Mouse (Mus musculus): ENCODE measurements around the gene Zfp526. TPM values are rescaled to one million over a fixed set of nuclear protein-coding genes. Genes with fewer than 3 reads are reported as not detected.

Gene Zfp526
- 2.3 and 2.5 TPM in 2 replicates for polyA plus RNA-seq (2016; fragmentation: Nextera tagmentation; extraction: Ambion mirVana)

GRCm38 (mm10) chr7:25221102-25221883 lies at the start of gene Zfp526:
Gene Zfp526, plus strand, starts transcription at chr7:25221425.
- Histone ChIP-seq H3K27me3 (no peaks in the 10 kb centered on the region), H3K4me3 (peak within 1 kb of the TSS; percentile 65), H3K4me1 (peaks cover 34% of the 10 kb centered on the region), H3K27ac (replicated peaks) (peak within 1 kb of the TSS; percentile 86), H3K36me3 (peaks cover 26% of the 10 kb centered on the region), H3K9me3 (no peaks in the 10 kb centered on the region), H3K9ac (replicated peaks) (peak within 1 kb of the TSS; percentile 76), H3K4me2 (replicated peaks) (peak within 1 kb of the TSS; percentile 96)
- under 1% methylated on average over 44 of the region's 45 CpGs for WGBS
- peak; percentile 96 for ATAC-seq (ENCODE audit: low FRiP score, low read depth)

GRCm38 (mm10) chr7:25172669-25173068 lies 48.6 kb upstream of the Zfp526 start:
- peak overlapping the region; percentile 37 for H3K4me2 ChIP-seq (replicated peaks)
- WGBS: 33% methylated on average over 5 of the region's 5 CpGs
- no peaks in the 10 kb centered on the region for H3K9me3 ChIP-seq
- ATAC-seq (ENCODE audit: low FRiP score, low read depth): peak; percentile 32; the same call in 1 of the 2 replicates
- peak overlapping the region; percentile 28 for H3K9ac ChIP-seq (replicated peaks)
- peak overlapping the region; percentile 87 for H3K27ac ChIP-seq (replicated peaks)
- H3K27me3 ChIP-seq: peaks cover 30% of the 10 kb centered on the region
- no peaks in the 10 kb centered on the region for H3K36me3 ChIP-seq
- H3K4me3 ChIP-seq: no peak overlapping the region
- peaks cover 56% of the 10 kb centered on the region for H3K4me1 ChIP-seq

DNA sequence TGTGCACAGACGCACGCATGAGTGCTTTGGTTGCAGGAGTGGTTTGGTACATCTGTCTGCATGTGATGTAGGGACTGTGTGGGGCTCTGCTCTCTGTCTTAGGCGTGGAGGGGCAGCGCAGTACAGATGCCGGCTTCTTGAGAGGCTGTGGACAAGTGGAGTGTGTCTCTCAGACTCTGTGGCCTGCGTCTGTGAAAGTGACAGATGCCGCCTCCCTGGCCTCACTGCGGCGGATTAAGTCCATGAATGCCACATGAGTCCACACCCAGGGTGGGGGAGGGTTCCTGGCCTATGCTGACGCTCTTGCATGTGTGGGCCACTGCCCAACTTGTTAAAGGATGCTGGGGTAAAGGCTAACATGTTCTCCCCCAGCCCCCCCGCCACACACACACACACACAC lies 46.9 kb upstream of the Zfp526 start:
- H3K36me3 ChIP-seq: no peaks in the 10 kb centered on the region
- peaks cover 33% of the 10 kb centered on the region for H3K27me3 ChIP-seq
- peaks cover 66% of the 10 kb centered on the region for H3K4me1 ChIP-seq
- peak overlapping the region; percentile 87 for H3K27ac ChIP-seq (replicated peaks)
- H3K4me3 ChIP-seq: no peak overlapping the region
- ATAC-seq (ENCODE audit: low FRiP score, low read depth): peak; percentile 51
- no peaks in the 10 kb centered on the region for H3K9me3 ChIP-seq
- WGBS: 38% methylated on average over 11 of the region's 11 CpGs
- H3K4me2 ChIP-seq (replicated peaks): peak overlapping the region; percentile 37
- peak overlapping the region; percentile 54 for H3K9ac ChIP-seq (replicated peaks)

GRCm38 (mm10) chr7:25178317-25178716 lies 42.9 kb upstream of the Zfp526 start:
- no peak for ATAC-seq (ENCODE audit: low FRiP score, low read depth)
- peak overlapping the region; percentile 69 for H3K4me2 ChIP-seq (replicated peaks)
- H3K4me1 ChIP-seq: peaks cover 74% of the 10 kb centered on the region
- H3K36me3 ChIP-seq: no peaks in the 10 kb centered on the region
- peaks cover 58% of the 10 kb centered on the region for H3K27me3 ChIP-seq
- H3K4me3 ChIP-seq: peak overlapping the region; percentile 66
- H3K27ac ChIP-seq (replicated peaks): peak overlapping the region; percentile 98
- peak overlapping the region; percentile 89 for H3K9ac ChIP-seq (replicated peaks)
- 1% methylated on average over 17 of the region's 17 CpGs for WGBS
- H3K9me3 ChIP-seq: no peaks in the 10 kb centered on the region

- Histone ChIP-seq H3K36me3 (no peaks in the 10 kb centered on the region), H3K4me1 (peaks cover 67% of the 10 kb centered on the region), H3K4me3 (peak overlapping the region; percentile 66), H3K27ac (replicated peaks) (peak overlapping the region; percentile 98), H3K4me2 (replicated peaks) (peak overlapping the region; percentile 69), H3K9ac (replicated peaks) (peak overlapping the region; percentile 89), H3K27me3 (peaks cover 65% of the 10 kb centered on the region), H3K9me3 (no peaks in the 10 kb centered on the region)
- ATAC-seq (ENCODE audit: low FRiP score, low read depth): peak; percentile 84
- WGBS: 1% methylated on average over 50 of the region's 56 CpGs
These were observed 42.2 kb upstream of the Zfp526 start for GRCm38 (mm10) chr7:25178787-25179605.

- WGBS: under 1% methylated on average over 44 of the region's 56 CpGs
- peaks cover 72% of the 10 kb centered on the region for H3K27me3 ChIP-seq
- peaks cover 60% of the 10 kb centered on the region for H3K4me1 ChIP-seq
These were observed 41.5 kb upstream of the Zfp526 start, which contains the start of gene Pou2f2 for GRCm38 (mm10) chr7:25179606-25180161. Gene Pou2f2, minus strand, starts transcription at chr7:25179726.

GRCm38 (mm10) chr7:25180512-25180911 lies 40.7 kb upstream of the Zfp526 start:
- 4% methylated on average over 6 of the region's 6 CpGs for WGBS
- H3K9me3 ChIP-seq: no peaks in the 10 kb centered on the region
- no peak for ATAC-seq (ENCODE audit: low FRiP score, low read depth)
- H3K4me1 ChIP-seq: peaks cover 52% of the 10 kb centered on the region
- H3K27ac ChIP-seq (replicated peaks): peak overlapping the region; percentile 98
- peak overlapping the region; percentile 66 for H3K4me3 ChIP-seq
- H3K36me3 ChIP-seq: no peaks in the 10 kb centered on the region
- H3K27me3 ChIP-seq: peaks cover 80% of the 10 kb centered on the region
- peak overlapping the region; percentile 89; the same call in 1 of the 2 replicates for H3K9ac ChIP-seq (replicated peaks)
- H3K4me2 ChIP-seq (replicated peaks): peak overlapping the region; percentile 69

More at GRCm38 (mm10) chr7:25179606-25180161, 41.5 kb upstream of the Zfp526 start, which contains the start of gene Pou2f2:
- Histone ChIP-seq H3K4me3 (peak within 1 kb of the TSS; percentile 66), H3K9me3 (no peaks in the 10 kb centered on the region), H3K27ac (replicated peaks) (peak within 1 kb of the TSS; percentile 98), H3K4me2 (replicated peaks) (peak within 1 kb of the TSS; percentile 69), H3K9ac (replicated peaks) (peak within 1 kb of the TSS; percentile 89), H3K36me3 (no peaks in the 10 kb centered on the region)
- ATAC-seq (ENCODE audit: low FRiP score, low read depth): peak; percentile 95

DNA sequence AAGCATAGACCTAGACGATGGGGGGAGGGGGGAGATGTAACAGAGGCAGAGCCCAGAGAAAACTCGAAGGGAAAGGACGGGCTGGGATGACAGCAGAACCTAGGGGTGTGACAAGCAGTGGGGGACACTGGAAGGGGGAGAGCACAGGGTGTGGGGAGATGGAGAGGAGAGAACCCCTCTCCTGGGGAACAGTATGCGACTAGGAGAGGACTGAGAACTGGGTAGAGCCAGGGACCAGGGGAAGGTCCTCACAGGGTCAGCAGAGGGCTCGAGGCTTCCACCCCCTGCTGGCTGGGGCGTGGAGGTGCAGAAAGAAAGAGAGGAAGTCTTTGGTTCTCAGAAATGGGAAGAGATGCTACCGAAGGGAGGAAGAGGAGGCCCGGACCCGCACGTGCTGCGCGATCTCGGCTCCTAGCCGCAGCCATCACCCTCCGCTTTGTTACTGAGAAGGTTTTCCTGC lies 39.9 kb upstream of the Zfp526 start:
- ATAC-seq (ENCODE audit: low FRiP score, low read depth): 0 out of 2 replicates have a peak, but pooled peaks have one; percentile 3
- no peak overlapping the region for H3K27ac ChIP-seq (replicated peaks)
- H3K27me3 ChIP-seq: peaks cover 77% of the 10 kb centered on the region

DNA sequence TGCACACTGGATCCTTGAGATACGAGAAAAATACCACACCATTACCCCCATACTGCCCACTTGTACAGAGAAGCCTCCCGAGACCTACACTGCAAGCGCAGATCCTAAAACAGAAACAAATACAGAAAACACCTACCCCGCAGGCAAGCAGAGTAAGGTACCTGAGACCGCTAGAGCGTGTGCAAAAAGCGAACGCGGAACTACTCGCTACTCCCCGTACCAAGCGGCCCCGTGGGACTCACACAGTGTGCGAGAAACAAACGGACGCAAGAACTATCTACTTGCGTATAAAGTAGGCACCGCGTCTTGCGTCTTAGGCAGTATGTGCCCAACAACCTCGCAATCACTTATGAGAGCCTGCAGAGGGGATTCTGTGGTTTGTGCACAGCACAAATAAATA lies 39.4 kb upstream of the Zfp526 start:
- Histone ChIP-seq H3K27me3 (peaks cover 73% of the 10 kb centered on the region), H3K4me1 (peaks cover 42% of the 10 kb centered on the region), H3K4me3 (peak overlapping the region; percentile 21), H3K9me3 (no peaks in the 10 kb centered on the region), H3K9ac (replicated peaks) (peak overlapping the region; percentile 28; the same call in 1 of the 2 replicates), H3K4me2 (replicated peaks) (peak overlapping the region; percentile 69), H3K36me3 (no peaks in the 10 kb centered on the region), H3K27ac (replicated peaks) (no peak overlapping the region)
- ATAC-seq (ENCODE audit: low FRiP score, low read depth): no peak
- WGBS: 4% methylated on average over 21 of the region's 21 CpGs

More for the DNA sequence above, 39.9 kb upstream of the Zfp526 start:
- H3K4me2 ChIP-seq (replicated peaks): peak overlapping the region; percentile 69
- H3K9ac ChIP-seq (replicated peaks): peak overlapping the region; percentile 28; the same call in 1 of the 2 replicates
- peak overlapping the region; percentile 21 for H3K4me3 ChIP-seq
- no peaks in the 10 kb centered on the region for H3K36me3 ChIP-seq
- H3K4me1 ChIP-seq: peaks cover 46% of the 10 kb centered on the region
- H3K9me3 ChIP-seq: no peaks in the 10 kb centered on the region
- 0% methylated on average over 14 of the region's 15 CpGs for WGBS

GRCm38 (mm10) chr7:25184091-25184490 lies 37.1 kb upstream of the Zfp526 start:
- H3K36me3 ChIP-seq: no peaks in the 10 kb centered on the region
- no peak overlapping the region for H3K27ac ChIP-seq (replicated peaks)
- peaks cover 25% of the 10 kb centered on the region for H3K4me1 ChIP-seq
- WGBS: 81% methylated on average over 6 of the region's 6 CpGs
- ATAC-seq (ENCODE audit: low FRiP score, low read depth): no peak
- peaks cover 62% of the 10 kb centered on the region for H3K27me3 ChIP-seq
- no peak overlapping the region for H3K4me3 ChIP-seq
- H3K9me3 ChIP-seq: no peaks in the 10 kb centered on the region
- H3K9ac ChIP-seq (replicated peaks): no peak overlapping the region
- H3K4me2 ChIP-seq (replicated peaks): no peak overlapping the region
